Mouse (Mus musculus) heart, postnatal 0 days (tissue): ENCODE data around the gene Wdr1.

Source experiments
- CTCF ChIP-seq: IDR thresholded peaks from 2 replicates; pipeline ENCODE4 v1.5.1; 2016; ENCODE audit warnings: antibody characterized with exemption, control low read depth, low read depth
- EP300 ChIP-seq: IDR thresholded peaks from 2 replicates; pipeline ENCODE4 v1.6.1; 2016; ENCODE audit warnings: antibody characterized with exemption, low read depth

GRCm38 (mm10) chr5:38504747-38505434 is 58.1 kb downstream of the Wdr1 start:
- no peak for TF ChIP-seq CTCF
- TF ChIP-seq EP300: no peak
